Mouse (Mus musculus): Measurements from ENCODE around the gene Cip2a. TPM values are rescaled to one million over a fixed set of nuclear protein-coding genes. Genes with fewer than 3 reads are reported as not detected.

Gene Cip2a
- polyA plus RNA-seq, 1 experiment = 4.6 TPM

DNA sequence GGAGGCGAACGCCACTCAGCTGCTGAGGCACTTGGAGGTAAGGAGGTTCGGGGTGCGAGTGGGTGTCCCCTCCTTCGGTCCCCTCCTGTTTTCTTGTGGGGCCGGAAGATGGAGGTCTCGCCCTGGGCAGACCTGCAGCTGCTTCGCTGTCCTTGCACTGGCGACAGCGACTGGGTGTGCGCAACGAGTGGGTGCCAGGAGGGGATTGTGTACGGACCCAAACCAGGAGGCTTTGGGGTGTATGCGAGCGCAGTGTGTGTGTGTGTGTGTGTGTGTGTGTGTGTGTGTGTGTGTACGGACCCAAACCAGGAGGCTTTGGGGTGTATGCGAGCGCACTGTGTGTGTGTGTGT is 333 bp downstream of the Cip2a start:
- no peak for TF ChIP-seq TCF12 (IDR thresholded peaks at IDR 0.05; ENCODE audit: insufficient read depth, poor library complexity, severe bottlenecking)
- TF ChIP-seq TCF3 (IDR thresholded peaks at IDR 0.05; ENCODE audit: insufficient read length, low read depth) = no peak
- TF ChIP-seq SRF (IDR thresholded peaks at IDR 0.05; ENCODE audit: control insufficient read depth, insufficient read length, low read depth) = no peak
- TF ChIP-seq POLR2A (IDR thresholded peaks at IDR 0.05; ENCODE audit: insufficient read length, low read depth) = no peak
- no peak for TF ChIP-seq USF1 (IDR thresholded peaks at IDR 0.05; ENCODE audit: low read depth)
- no peak for TF ChIP-seq REST (IDR thresholded peaks at IDR 0.05; ENCODE audit: insufficient read depth, insufficient read length)
- TF ChIP-seq MAX (IDR thresholded peaks at IDR 0.05; ENCODE audit: low read depth) = no peak
- TF ChIP-seq E2F4 (IDR thresholded peaks at IDR 0.05; ENCODE audit: insufficient read depth) = no peak
- no peak for TF ChIP-seq MYOD1 (IDR thresholded peaks at IDR 0.05; ENCODE audit: control insufficient read depth in 1 of 3, insufficient read length in 2 of 3, low read depth in 2 of 3)
- TF ChIP-seq POLR2AphosphoS2 (IDR thresholded peaks at IDR 0.05; ENCODE audit: insufficient read length, low read depth) = no peak
- no peak for TF ChIP-seq MYOG (IDR thresholded peaks at IDR 0.05; ENCODE audit: control insufficient read depth in 1 of 3, insufficient read depth in 1 of 3, insufficient read length in 2 of 3, low read depth in 2 of 3)
- H3ac ChIP-seq (ENCODE audit: control insufficient read depth, insufficient read length) = peak overlapping the region; percentile 80
- H3K36me3 ChIP-seq (ENCODE audit: control insufficient read depth, insufficient read depth) = peaks cover 5% of the 10 kb centered on the region
- H3K79me2 ChIP-seq (ENCODE audit: control insufficient read depth, insufficient read depth) = peaks cover 77% of the 10 kb centered on the region
- peak overlapping the region; percentile 80 for H3K4me2 ChIP-seq (ENCODE audit: low read depth)
- H3K4me3 ChIP-seq = peak overlapping the region; percentile 90
- no peaks in the 10 kb centered on the region for H3K27me3 ChIP-seq (ENCODE audit: control insufficient read depth, insufficient read depth, insufficient read length)

- H3ac ChIP-seq (ENCODE audit: control insufficient read depth, insufficient read length) = no peak overlapping the region
- no peak overlapping the region for H3K4me2 ChIP-seq (ENCODE audit: low read depth)
- no peak overlapping the region for H3K4me3 ChIP-seq
- TF ChIP-seq SRF (IDR thresholded peaks at IDR 0.05; ENCODE audit: control insufficient read depth, insufficient read length, low read depth) (no peak), MYOG (IDR thresholded peaks at IDR 0.05; ENCODE audit: control insufficient read depth in 1 of 3, insufficient read depth in 1 of 3, insufficient read length in 2 of 3, low read depth in 2 of 3) (no peak), E2F4 (IDR thresholded peaks at IDR 0.05; ENCODE audit: insufficient read depth) (no peak), CEBPB (IDR thresholded peaks at IDR 0.05; ENCODE audit: insufficient read depth, poor library complexity, severe bottlenecking) (no peak)
- no peaks in the 10 kb centered on the region for H3K27me3 ChIP-seq (ENCODE audit: control insufficient read depth, insufficient read depth, insufficient read length)
- peaks cover under 1% of the 10 kb centered on the region for H3K79me2 ChIP-seq (ENCODE audit: control insufficient read depth, insufficient read depth)
- peaks cover 42% of the 10 kb centered on the region for H3K36me3 ChIP-seq (ENCODE audit: control insufficient read depth, insufficient read depth)
Observed at GRCm38 (mm10) chr16:49004151-49004550, 10.2 kb downstream of the Cip2a start.

GRCm38 (mm10) chr16:49016620-49017332 is 22.8 kb downstream of the Cip2a start:
- H3ac ChIP-seq (ENCODE audit: control insufficient read depth, insufficient read length) = no peak overlapping the region
- H3K4me3 ChIP-seq = no peak overlapping the region
- no peaks in the 10 kb centered on the region for H3K27me3 ChIP-seq (ENCODE audit: control insufficient read depth, insufficient read depth, insufficient read length)
- TF ChIP-seq POLR2A (IDR thresholded peaks at IDR 0.05; ENCODE audit: insufficient read length, low read depth) = no peak
- no peak for TF ChIP-seq CEBPB (IDR thresholded peaks at IDR 0.05; ENCODE audit: insufficient read depth, poor library complexity, severe bottlenecking)
- no peak for TF ChIP-seq REST (IDR thresholded peaks at IDR 0.05; ENCODE audit: insufficient read depth, insufficient read length)
- no peak for TF ChIP-seq USF1 (IDR thresholded peaks at IDR 0.05; ENCODE audit: low read depth)
- TF ChIP-seq MYOD1 (IDR thresholded peaks at IDR 0.05; ENCODE audit: control insufficient read depth in 1 of 3, insufficient read length in 2 of 3, low read depth in 2 of 3) = no peak
- no peak for TF ChIP-seq TCF3 (IDR thresholded peaks at IDR 0.05; ENCODE audit: insufficient read length, low read depth)
- TF ChIP-seq MYOG (IDR thresholded peaks at IDR 0.05; ENCODE audit: control insufficient read depth in 1 of 3, insufficient read depth in 1 of 3, insufficient read length in 2 of 3, low read depth in 2 of 3) = no peak
- no peak for TF ChIP-seq MAX (IDR thresholded peaks at IDR 0.05; ENCODE audit: low read depth)
- TF ChIP-seq TCF12 (IDR thresholded peaks at IDR 0.05; ENCODE audit: insufficient read depth, poor library complexity, severe bottlenecking) = no peak
- peaks cover 31% of the 10 kb centered on the region for H3K36me3 ChIP-seq (ENCODE audit: control insufficient read depth, insufficient read depth)
- H3K4me2 ChIP-seq (ENCODE audit: low read depth) = no peak overlapping the region
- no peaks in the 10 kb centered on the region for H3K79me2 ChIP-seq (ENCODE audit: control insufficient read depth, insufficient read depth)

GRCm38 (mm10) chr16:49035852-49036251 is 41.9 kb downstream of the Cip2a start:
- Histone ChIP-seq H3ac (ENCODE audit: control insufficient read depth, insufficient read length) (no peak overlapping the region), H3K27me3 (ENCODE audit: control insufficient read depth, insufficient read depth, insufficient read length) (no peaks in the 10 kb centered on the region), H3K4me3 (no peak overlapping the region), H3K4me2 (ENCODE audit: low read depth) (no peak overlapping the region), H3K79me2 (ENCODE audit: control insufficient read depth, insufficient read depth) (no peaks in the 10 kb centered on the region), H3K36me3 (ENCODE audit: control insufficient read depth, insufficient read depth) (no peaks in the 10 kb centered on the region)
- no peak for TF ChIP-seq REST (IDR thresholded peaks at IDR 0.05; ENCODE audit: insufficient read depth, insufficient read length)
- no peak for TF ChIP-seq MAX (IDR thresholded peaks at IDR 0.05; ENCODE audit: low read depth)
- no peak for TF ChIP-seq TCF3 (IDR thresholded peaks at IDR 0.05; ENCODE audit: insufficient read length, low read depth)
- TF ChIP-seq USF1 (IDR thresholded peaks at IDR 0.05; ENCODE audit: low read depth) = no peak
- no peak for TF ChIP-seq MYOG (IDR thresholded peaks at IDR 0.05; ENCODE audit: control insufficient read depth in 1 of 3, insufficient read depth in 1 of 3, insufficient read length in 2 of 3, low read depth in 2 of 3)
- no peak for TF ChIP-seq TCF12 (IDR thresholded peaks at IDR 0.05; ENCODE audit: insufficient read depth, poor library complexity, severe bottlenecking)
- no peak for TF ChIP-seq CEBPB (IDR thresholded peaks at IDR 0.05; ENCODE audit: insufficient read depth, poor library complexity, severe bottlenecking)
- TF ChIP-seq SRF (IDR thresholded peaks at IDR 0.05; ENCODE audit: control insufficient read depth, insufficient read length, low read depth) = no peak
- no peak for TF ChIP-seq MYOD1 (IDR thresholded peaks at IDR 0.05; ENCODE audit: control insufficient read depth in 1 of 3, insufficient read length in 2 of 3, low read depth in 2 of 3)
- no peak for TF ChIP-seq POLR2A (IDR thresholded peaks at IDR 0.05; ENCODE audit: insufficient read length, low read depth)
- TF ChIP-seq E2F4 (IDR thresholded peaks at IDR 0.05; ENCODE audit: insufficient read depth) = no peak
- no peak for TF ChIP-seq POLR2AphosphoS2 (IDR thresholded peaks at IDR 0.05; ENCODE audit: insufficient read length, low read depth)

DNA sequence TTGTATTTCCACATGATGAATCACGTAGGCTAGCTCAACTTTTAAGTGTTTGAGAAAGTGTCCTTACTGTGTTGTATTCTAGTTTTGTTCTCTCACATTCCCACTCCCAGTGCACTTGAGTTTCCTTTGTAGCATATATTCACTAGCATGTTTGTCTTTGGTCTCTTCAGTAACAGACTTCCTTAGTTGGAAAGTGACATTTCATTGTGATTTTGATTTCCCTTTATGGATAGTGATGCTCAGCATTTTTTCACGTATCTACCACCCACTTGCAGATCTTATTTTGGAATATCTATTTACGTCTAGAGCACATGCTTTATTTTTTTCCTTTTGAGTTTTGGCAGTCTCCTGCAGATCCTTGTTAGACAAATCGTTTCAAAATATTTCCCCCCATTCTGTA is 43.8 kb downstream of the Cip2a start:
- no peaks in the 10 kb centered on the region for H3K79me2 ChIP-seq (ENCODE audit: control insufficient read depth, insufficient read depth)
- TF ChIP-seq USF1 (IDR thresholded peaks at IDR 0.05; ENCODE audit: low read depth) = no peak
- no peak for TF ChIP-seq E2F4 (IDR thresholded peaks at IDR 0.05; ENCODE audit: insufficient read depth)
- no peak for TF ChIP-seq MYOD1 (IDR thresholded peaks at IDR 0.05; ENCODE audit: control insufficient read depth in 1 of 3, insufficient read length in 2 of 3, low read depth in 2 of 3)
- TF ChIP-seq POLR2A (IDR thresholded peaks at IDR 0.05; ENCODE audit: insufficient read length, low read depth) = no peak
- no peak for TF ChIP-seq REST (IDR thresholded peaks at IDR 0.05; ENCODE audit: insufficient read depth, insufficient read length)
- no peak for TF ChIP-seq MAX (IDR thresholded peaks at IDR 0.05; ENCODE audit: low read depth)
- TF ChIP-seq MYOG (IDR thresholded peaks at IDR 0.05; ENCODE audit: control insufficient read depth in 1 of 3, insufficient read depth in 1 of 3, insufficient read length in 2 of 3, low read depth in 2 of 3) = no peak
- TF ChIP-seq TCF12 (IDR thresholded peaks at IDR 0.05; ENCODE audit: insufficient read depth, poor library complexity, severe bottlenecking) = no peak
- no peak for TF ChIP-seq TCF3 (IDR thresholded peaks at IDR 0.05; ENCODE audit: insufficient read length, low read depth)
- TF ChIP-seq POLR2AphosphoS2 (IDR thresholded peaks at IDR 0.05; ENCODE audit: insufficient read length, low read depth) = no peak
- TF ChIP-seq CEBPB (IDR thresholded peaks at IDR 0.05; ENCODE audit: insufficient read depth, poor library complexity, severe bottlenecking) = no peak
- TF ChIP-seq SRF (IDR thresholded peaks at IDR 0.05; ENCODE audit: control insufficient read depth, insufficient read length, low read depth) = no peak
- no peaks in the 10 kb centered on the region for H3K36me3 ChIP-seq (ENCODE audit: control insufficient read depth, insufficient read depth)
- no peak overlapping the region for H3K4me3 ChIP-seq
- H3K27me3 ChIP-seq (ENCODE audit: control insufficient read depth, insufficient read depth, insufficient read length) = no peaks in the 10 kb centered on the region
- no peak overlapping the region for H3K4me2 ChIP-seq (ENCODE audit: low read depth)
- H3ac ChIP-seq (ENCODE audit: control insufficient read depth, insufficient read length) = no peak overlapping the region

Data from myocyte (in vitro differentiated cells).